Mouse (Mus musculus) left cerebral cortex, postnatal 14 days (tissue): Measurements from ENCODE around the gene Mapk1. TPM values are rescaled to one million over a fixed set of nuclear protein-coding genes. Genes with fewer than 3 reads are reported as not detected.
"Not testable (repeated sequence)": the region's sequence is repeated elsewhere in the genome, so short reads cannot be mapped to it uniquely, and the experiment has no call there.

Source experiments
- DNase-seq, 2 experiments: peaks; one replicate each; pipeline ENCODE4 v3.0.0; 2021 to 2022; ENCODE audit warnings: low spot score in 2 of 2, mixed read lengths in 1 of 2
- intact Hi-C: fragments of 180-260 bp; cut with DNase I; formaldehyde crosslinking; loops from one replicate; pipeline ENCODE4 v1.15.1; 2025
- long read RNA-seq, 2 experiments: library from polyadenylated mRNA; stranded (forward); transcript quantifications; one replicate each; pipeline ENCODE4 v2.0.0; 2021
- total RNA-seq, 2 experiments: library from RNA; stranded (reverse); gene quantifications; 2 replicates each; pipeline ENCODE4 v1.2.3; 2021

Gene Mapk1
- total RNA-seq, result 100 to 1,000 TPM; 524 to 615 TPM
- long read RNA-seq, experiment 1, full-length matches to known transcripts, result 242 of 320 reads
- long read RNA-seq, experiment 1, partial matches to known transcripts, result 27 of 320 reads
- long read RNA-seq, experiment 1, other reads (novel, unspliced or antisense), result 51 of 320 reads
- long read RNA-seq, experiment 2, full-length matches to known transcripts, result 245 of 305 reads
- long read RNA-seq, experiment 2, partial matches to known transcripts, result 35 of 305 reads
- long read RNA-seq, experiment 2, other reads (novel, unspliced or antisense), result 25 of 305 reads

DNA sequence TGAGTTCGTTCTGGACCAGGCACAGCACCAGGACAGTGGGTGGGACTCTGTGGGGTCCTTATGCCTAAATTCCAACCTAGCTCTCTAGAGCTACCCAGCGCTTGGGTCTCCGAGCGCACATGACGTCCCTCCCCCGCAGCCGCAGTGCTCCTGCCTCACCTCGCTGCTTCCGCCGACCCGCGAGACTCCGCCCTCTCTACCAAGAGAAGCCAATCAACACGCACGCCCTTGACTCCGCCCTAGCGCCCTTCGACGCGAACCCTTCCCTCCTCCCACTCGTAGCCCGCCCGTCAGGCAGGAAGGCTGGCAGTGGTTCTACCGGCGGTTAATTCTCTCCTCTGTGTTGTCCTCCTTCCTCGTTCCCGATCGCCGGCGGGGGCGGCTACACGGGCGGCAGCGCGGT is at the start of gene Mapk1:
Mapk1 (plus strand) TSS at position 252 of the 403 bp plus-strand sequence.
- DNase-seq, result peak; percentile 97
- intact Hi-C loops, result loop anchor here (5.0 kb wide), 1 partner anchor 51 kb away; no protein-coding TSS in a partner anchor

GRCm38 (mm10) chr16:16939543-16939942 is 43.6 kb upstream of the Mapk1 start:
- DNase-seq, result no peak
- intact Hi-C loops, result no loop called here

GRCm38 (mm10) chr16:16941078-16941477 is 42.1 kb upstream of the Mapk1 start:
- DNase-seq, result no peak
- intact Hi-C loops, result no loop called here

GRCm38 (mm10) chr16:16958575-16958974 is 24.6 kb upstream of the Mapk1 start:
- intact Hi-C loops, result no loop called here
- DNase-seq, result no peak

GRCm38 (mm10) chr16:16959907-16960306 is 23.3 kb upstream of the Mapk1 start:
- DNase-seq, result peak in 1 of 2 experiments; percentile 49
- intact Hi-C loops, result no loop called here

DNA sequence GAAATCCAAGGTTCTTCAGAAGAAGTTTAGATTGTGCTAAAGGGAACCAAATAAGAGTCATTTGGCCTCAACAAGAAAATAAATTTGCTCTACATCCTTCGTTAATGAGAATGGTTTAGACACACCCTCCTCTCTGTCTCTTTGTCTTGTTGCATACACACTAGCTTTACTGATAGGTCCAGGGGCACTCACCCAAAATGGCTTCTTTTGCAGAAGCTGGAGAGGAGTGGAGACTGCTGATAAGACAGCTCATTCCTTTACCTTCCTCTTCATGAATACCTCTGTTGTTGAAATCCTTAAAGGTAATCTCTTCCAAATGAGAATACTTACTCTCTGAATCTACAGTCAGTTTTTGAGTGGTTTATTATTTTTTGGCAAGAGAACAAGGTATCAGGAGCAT is 18.0 kb upstream of the Mapk1 start:
- DNase-seq, result no peak
- intact Hi-C loops, result no loop called here

GRCm38 (mm10) chr16:16966290-16966689 is 16.9 kb upstream of the Mapk1 start:
- DNase-seq, result no peak
- intact Hi-C loops, result no loop called here

DNA sequence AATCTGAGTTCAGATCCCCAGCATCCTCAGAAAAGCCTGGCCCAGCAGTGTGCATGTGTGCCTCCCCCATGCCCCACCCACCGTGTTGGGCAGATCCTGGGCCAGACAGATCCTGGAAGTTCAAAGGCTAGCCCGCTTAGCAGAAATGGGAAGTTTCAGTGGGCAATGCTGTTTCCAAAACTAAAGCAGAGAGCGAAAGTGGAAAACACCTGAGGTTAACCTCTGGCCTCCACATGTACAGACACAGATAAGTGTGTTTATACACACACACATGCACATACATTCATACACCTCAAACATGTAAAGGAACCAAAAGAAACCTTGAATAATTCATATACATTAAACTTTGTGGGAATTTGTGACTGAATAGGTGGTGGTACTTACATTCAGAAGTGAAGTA is 5.1 kb upstream of the Mapk1 start:
- DNase-seq, result no peak
- intact Hi-C loops, result no loop called here

GRCm38 (mm10) chr16:16978765-16979164 is 4.4 kb upstream of the Mapk1 start:
- intact Hi-C loops, result no loop called here
- DNase-seq, result no peak

- no peak for DNase-seq
- intact Hi-C loops, result loop anchor here (5.0 kb wide), 1 partner anchor 50 kb away; no protein-coding TSS in a partner anchor
Measured at GRCm38 (mm10) chr16:16982636-16983035, 546 bp upstream of the Mapk1 start.

DNA sequence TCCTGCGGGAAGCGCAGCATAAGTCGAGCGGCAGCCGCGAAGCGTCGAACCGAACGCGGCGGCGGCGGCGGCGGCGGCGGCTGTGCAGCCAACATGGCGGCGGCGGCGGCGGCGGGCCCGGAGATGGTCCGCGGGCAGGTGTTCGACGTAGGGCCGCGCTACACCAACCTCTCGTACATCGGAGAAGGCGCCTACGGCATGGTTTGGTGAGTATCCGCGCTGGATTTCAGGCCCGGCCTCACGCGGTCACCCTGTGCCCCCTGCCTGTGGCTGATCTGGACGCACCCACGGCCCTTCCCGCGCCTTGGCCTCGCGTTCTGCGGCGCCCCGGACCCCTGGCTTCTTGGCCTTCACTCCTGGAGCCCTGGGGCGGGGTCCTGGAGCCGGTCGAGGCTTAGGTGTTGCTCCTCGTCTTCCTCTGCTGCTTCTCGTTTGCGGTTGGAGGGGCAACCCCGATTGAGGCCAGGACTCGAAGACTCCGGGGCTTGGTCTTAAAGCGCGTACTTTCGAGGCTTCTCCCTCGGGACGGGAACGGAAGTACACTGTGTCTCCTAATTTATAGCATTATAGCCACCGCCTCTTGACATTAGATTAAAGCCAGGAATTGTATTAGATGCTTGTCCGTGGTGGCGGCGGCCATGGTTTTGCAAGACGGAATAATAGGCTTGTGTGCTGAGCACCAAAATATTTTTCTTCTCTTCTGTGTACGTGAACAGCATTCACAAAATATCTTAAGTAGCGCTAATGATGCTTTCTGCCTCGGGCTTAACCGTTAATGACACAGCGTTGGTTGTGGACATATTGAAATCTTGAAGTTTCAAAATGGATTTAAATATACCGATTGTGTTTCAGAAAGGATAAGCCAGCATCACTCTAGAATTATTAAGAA is 596 bp downstream of the Mapk1 start:
- intact Hi-C loops, result loop anchor here (5.0 kb wide), 1 partner anchor 51 kb away; no protein-coding TSS in a partner anchor
- DNase-seq, result peak; percentile 32 to 33

GRCm38 (mm10) chr16:16984423-16984941 is 1.3 kb downstream of the Mapk1 start:
- intact Hi-C loops, result loop anchor here (5.0 kb wide), 1 partner anchor 52 kb away; no protein-coding TSS in a partner anchor

DNA sequence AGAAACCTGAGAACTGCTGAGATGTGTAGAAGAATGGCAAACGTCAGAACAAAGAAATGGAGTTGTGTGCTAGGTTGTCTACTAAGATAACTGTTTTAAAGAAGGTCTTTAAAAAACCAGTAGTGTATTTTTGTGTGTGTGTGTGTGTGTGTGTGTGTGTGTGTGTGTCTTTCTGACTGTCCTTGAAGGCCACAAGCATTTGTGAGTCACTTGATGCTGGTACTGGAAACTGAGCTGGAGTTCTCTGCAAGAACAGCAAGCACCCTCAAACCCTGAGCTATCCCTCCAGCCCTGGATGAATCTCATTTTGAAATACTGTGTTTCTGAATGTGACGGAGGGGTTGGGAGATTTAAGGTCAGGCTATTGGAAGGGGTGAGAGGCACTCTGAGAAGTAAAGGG is 4.1 kb downstream of the Mapk1 start:
- intact Hi-C loops, result no loop called here
- DNase-seq, result no peak

More at GRCm38 (mm10) chr16:16984423-16984941, 1.3 kb downstream of the Mapk1 start:
- DNase-seq, result no peak

GRCm38 (mm10) chr16:16988842-16989241 is 5.7 kb downstream of the Mapk1 start:
- intact Hi-C loops, result no loop called here

DNA sequence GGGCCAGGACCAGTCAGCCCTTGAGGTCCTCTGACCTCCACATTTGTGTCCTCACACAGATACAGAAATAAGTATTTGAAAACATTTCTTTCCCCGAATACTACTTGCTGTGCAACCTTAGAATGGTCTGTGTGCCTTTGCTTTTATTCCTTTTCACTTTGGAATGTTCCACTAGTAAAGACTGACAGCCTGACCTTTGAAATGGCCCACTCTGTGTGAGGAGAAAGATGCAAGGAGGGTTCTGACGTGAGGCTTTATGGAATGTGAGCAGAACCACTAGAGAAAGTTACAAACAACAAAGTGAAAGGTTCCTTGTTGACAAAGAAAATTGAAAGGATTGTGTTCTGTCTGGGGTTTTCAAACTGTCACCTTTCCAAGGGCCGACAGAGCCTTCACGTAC is 6.8 kb downstream of the Mapk1 start:
- no peak for DNase-seq
- intact Hi-C loops, result no loop called here

More at GRCm38 (mm10) chr16:16988842-16989241, 5.7 kb downstream of the Mapk1 start:
- DNase-seq, result no peak

GRCm38 (mm10) chr16:16994426-16995052 is 11.4 kb downstream of the Mapk1 start:
- no peak for DNase-seq
- intact Hi-C loops, result no loop called here

DNA sequence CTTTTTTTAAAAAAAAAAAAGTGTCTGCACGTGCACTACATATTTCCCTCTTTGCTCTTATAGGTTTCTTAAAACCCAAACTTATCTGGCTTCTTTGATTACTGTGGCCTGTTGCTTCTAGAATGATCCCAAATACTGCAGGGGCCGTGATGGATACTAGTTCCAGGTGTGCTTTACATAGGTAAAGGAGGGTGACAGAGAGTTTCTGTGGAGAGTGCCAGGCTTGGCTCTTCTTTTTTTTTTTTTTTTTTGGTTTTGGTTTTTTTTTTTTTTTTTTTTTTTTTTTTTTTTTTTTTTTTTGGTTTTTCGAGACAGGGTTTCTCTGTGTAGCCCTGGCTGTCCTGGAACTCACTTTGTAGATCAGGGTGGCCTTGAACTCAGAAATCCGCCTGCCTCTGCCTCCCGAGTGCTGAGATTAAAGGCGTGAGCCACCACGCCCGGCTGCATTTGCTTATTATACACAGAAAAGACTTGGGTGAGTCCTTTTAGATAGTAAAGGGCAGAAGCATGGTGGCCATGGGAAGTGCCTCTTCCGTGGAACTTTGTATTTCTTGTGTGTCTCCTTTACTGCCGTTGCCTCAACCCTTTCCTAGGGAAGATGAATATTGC is 13.0 kb downstream of the Mapk1 start:
- DNase-seq, intact Hi-C loops: not testable (repeated sequence)

DNA sequence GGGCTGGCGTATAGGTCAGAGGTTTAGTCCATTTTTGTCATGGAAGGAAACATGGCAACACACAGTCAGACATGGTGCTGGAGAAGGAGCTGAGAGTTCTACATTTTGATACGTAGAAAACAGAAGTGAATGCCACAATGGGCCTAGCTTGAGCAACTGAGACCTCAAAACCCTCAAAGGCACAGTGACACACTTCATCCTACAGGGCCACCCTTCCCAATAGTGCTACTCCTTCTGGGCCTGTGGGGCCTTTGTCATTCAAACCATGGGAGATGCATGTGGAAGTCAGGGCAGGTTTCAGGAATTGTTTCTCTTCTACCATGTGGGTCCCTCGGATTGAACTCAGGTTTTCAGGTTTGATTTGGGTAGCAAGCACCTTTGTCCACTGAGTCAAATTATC is 17.9 kb downstream of the Mapk1 start:
- no peak for DNase-seq
- intact Hi-C loops, result no loop called here

- no peak for DNase-seq
- intact Hi-C loops, result no loop called here
Measured at GRCm38 (mm10) chr16:17007070-17007469, 23.9 kb downstream of the Mapk1 start.
